Mouse (Mus musculus) cerebellum, adult 2 months (tissue): ENCODE results near the gene Adamts17. TPM values are rescaled to one million over a fixed set of nuclear protein-coding genes. Genes with fewer than 3 reads are reported as not detected.

Source experiments
- DNase-seq, 2 experiments: peaks; one replicate each; pipeline ENCODE4 v3.0.0; 2021
- H3K27ac ChIP-seq: fragments of 200-500 bp; 2 replicates; pipeline ENCODE4 v1.5.1; 2012; ENCODE audit warnings: low read length, control low read depth, inconsistent platforms; ENCODE audit not compliant: insufficient read depth
- H3K27me3 ChIP-seq: fragments of 200-500 bp; 2 replicates; pipeline ENCODE4 v1.6.1; 2012; ENCODE audit warnings: inconsistent platforms, mild to moderate bottlenecking, low read length, moderate library complexity; ENCODE audit not compliant: control insufficient read depth, insufficient read depth
- H3K4me1 ChIP-seq: fragments of 200-500 bp; 2 replicates; pipeline ENCODE4 v1.6.1; 2011; ENCODE audit warnings: low read length; ENCODE audit not compliant: control insufficient read depth, insufficient read depth
- H3K4me3 ChIP-seq: fragments of 200-500 bp; replicated peaks from 2 replicates; pipeline ENCODE3; 2011; ENCODE audit warnings: mild to moderate bottlenecking, low read depth, low read length, control low read depth; ENCODE audit not compliant: insufficient read depth
- CTCF ChIP-seq: fragments of 200-500 bp; IDR thresholded peaks from 2 replicates; pipeline ENCODE4 v1.5.1; 2011; ENCODE audit warnings: low read depth, mild to moderate bottlenecking, control low read depth, low read length, moderate library complexity, borderline replicate concordance; ENCODE audit not compliant: insufficient read depth
- POLR2A ChIP-seq: fragments of 200-500 bp; IDR thresholded peaks from 2 replicates; pipeline ENCODE4 v1.6.1; 2011; ENCODE audit warnings: low read length, control low read depth, borderline replicate concordance; ENCODE audit not compliant: insufficient read depth
- WGBS: fragments of 180-500 bp; shearing (Covaris S2); methylation state at CpG from one replicate; pipeline ENCODE4 v1.1.7; 2018; 5-methylcytosine and 5-hydroxymethylcytosine counted together
- polyA plus RNA-seq: library from polyadenylated mRNA; depleted of rRNA; stranded (reverse); fragments of >200 nt; gene quantifications from 2 replicates; pipeline ENCODE4 v1.2.3, GENCODE M21; 2012

The Adamts17 gene
- polyA plus RNA-seq, 1 experiment = 1.5 TPM

GRCm38 (mm10) chr7:67029481-67029880, 189.9 kb downstream of the Adamts17 start:
- no peak overlapping the region for H3K4me3 ChIP-seq
- DNase-seq = no peak
- H3K4me1 ChIP-seq = no peaks in the 10 kb centered on the region
- WGBS = 94% methylated on average over 14 of the region's 14 CpGs
- no peak overlapping the region for H3K27ac ChIP-seq
- TF ChIP-seq POLR2A (no peak), CTCF (no peak)
- H3K27me3 ChIP-seq = no peaks in the 10 kb centered on the region

DNA sequence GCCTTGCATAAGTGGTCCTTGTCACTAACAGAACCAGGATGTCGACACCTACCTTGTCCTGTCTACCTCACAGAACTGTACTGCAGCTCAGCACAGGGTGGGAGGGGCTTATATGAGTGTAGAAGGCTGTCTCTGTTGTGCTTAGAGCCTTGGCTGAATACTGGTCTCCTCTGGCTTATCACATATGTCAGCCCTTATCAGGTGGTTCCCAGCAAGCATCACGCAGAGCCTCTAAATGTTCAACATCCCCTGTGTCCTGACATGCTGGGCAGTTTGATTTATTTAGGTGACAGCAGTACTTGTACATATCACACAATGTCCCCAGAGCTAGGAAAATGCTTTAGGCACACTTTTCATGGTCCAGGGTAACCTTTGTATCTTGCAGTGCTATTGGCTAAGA, 191.7 kb downstream of the Adamts17 start:
- Histone ChIP-seq H3K4me1 (no peaks in the 10 kb centered on the region), H3K27me3 (no peaks in the 10 kb centered on the region), H3K4me3 (no peak overlapping the region), H3K27ac (no peak overlapping the region)
- no peak for DNase-seq
- 91% methylated on average over 2 of the region's 2 CpGs for WGBS
- no peak for TF ChIP-seq POLR2A
- no peak for TF ChIP-seq CTCF

DNA sequence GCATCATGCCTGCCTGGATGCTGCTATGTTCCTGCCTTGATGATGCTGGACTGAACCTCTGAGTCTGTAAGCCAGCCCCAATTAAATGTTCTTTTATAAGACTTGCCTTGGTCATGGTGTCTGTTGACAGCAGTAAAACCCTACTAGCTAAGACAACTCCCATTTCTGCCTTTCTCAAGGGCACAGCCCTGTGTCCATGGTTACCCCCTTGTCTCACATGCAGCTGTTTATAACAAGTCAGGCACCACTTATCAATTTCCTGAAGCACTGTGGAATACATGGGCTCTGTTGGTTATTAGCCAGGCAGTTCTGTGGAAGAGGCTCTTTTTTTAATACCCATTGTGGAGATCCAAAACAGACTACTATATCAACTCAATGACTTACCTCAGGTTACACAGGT, 193.1 kb downstream of the Adamts17 start:
- Histone ChIP-seq H3K27ac (no peak overlapping the region), H3K27me3 (no peaks in the 10 kb centered on the region), H3K4me1 (no peaks in the 10 kb centered on the region), H3K4me3 (no peak overlapping the region)
- TF ChIP-seq CTCF (no peak), POLR2A (no peak)
- no peak for DNase-seq

GRCm38 (mm10) chr7:67034369-67034768, 194.8 kb downstream of the Adamts17 start:
- no peaks in the 10 kb centered on the region for H3K27me3 ChIP-seq
- no peak overlapping the region for H3K27ac ChIP-seq
- H3K4me1 ChIP-seq = no peaks in the 10 kb centered on the region
- no peak for TF ChIP-seq CTCF
- TF ChIP-seq POLR2A = no peak
- no peak overlapping the region for H3K4me3 ChIP-seq
- DNase-seq = no peak
- 87% methylated on average over 2 of the region's 2 CpGs for WGBS

DNA sequence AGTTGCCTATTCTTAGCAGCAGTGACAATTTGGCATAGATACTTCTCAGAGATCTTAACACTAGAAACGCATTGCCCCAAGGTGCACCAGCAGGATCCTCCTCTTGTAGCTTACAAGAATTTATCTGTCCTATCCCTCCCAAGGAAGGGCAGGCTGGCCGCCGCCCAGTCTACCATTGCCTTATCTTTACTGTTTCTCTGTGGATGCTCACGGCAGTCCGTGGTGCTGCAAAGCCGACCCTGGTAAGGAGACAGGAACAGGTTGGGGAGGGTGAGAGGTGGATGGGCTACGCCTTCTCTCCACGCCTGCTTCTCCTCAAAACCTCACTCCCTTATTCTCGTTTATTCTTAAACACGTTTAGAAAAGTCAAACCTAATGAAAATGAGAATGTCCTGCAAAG, 195.7 kb downstream of the Adamts17 start:
- H3K27ac ChIP-seq = no peak overlapping the region
- 93% methylated on average over 10 of the region's 10 CpGs for WGBS

GRCm38 (mm10) chr7:67035661-67036060, 196.1 kb downstream of the Adamts17 start:
- H3K4me1 ChIP-seq = no peaks in the 10 kb centered on the region
- no peak for DNase-seq
- H3K27me3 ChIP-seq = no peaks in the 10 kb centered on the region
- no peak overlapping the region for H3K27ac ChIP-seq
- H3K4me3 ChIP-seq = no peak overlapping the region
- 95% methylated on average over 5 of the region's 5 CpGs for WGBS
- TF ChIP-seq POLR2A (no peak), CTCF (no peak)

More for the DNA sequence above, 195.7 kb downstream of the Adamts17 start:
- no peaks in the 10 kb centered on the region for H3K4me1 ChIP-seq
- DNase-seq = no peak
- no peaks in the 10 kb centered on the region for H3K27me3 ChIP-seq
- TF ChIP-seq CTCF (no peak), POLR2A (no peak)
- no peak overlapping the region for H3K4me3 ChIP-seq

- no peak overlapping the region for H3K4me3 ChIP-seq
- 83% methylated on average over 5 of the region's 5 CpGs for WGBS
- no peaks in the 10 kb centered on the region for H3K4me1 ChIP-seq
- no peaks in the 10 kb centered on the region for H3K27me3 ChIP-seq
- no peak for TF ChIP-seq POLR2A
- no peak for TF ChIP-seq CTCF
- DNase-seq = no peak
- H3K27ac ChIP-seq = no peak overlapping the region
Measured at GRCm38 (mm10) chr7:67036502-67037485, 197.3 kb downstream of the Adamts17 start.
